Mouse (Mus musculus) megakaryocyte progenitor cell, adult 5-6 weeks (primary cell): ENCODE data around the gene Actbl2. TPM values are rescaled to one million over a fixed set of nuclear protein-coding genes. Genes with fewer than 3 reads are reported as not detected.

ENCODE experiments used
- ATAC-seq: replicated peaks from 2 replicates; pipeline ENCODE4 v1.8.0; 2016; ENCODE audit warnings: mild to moderate bottlenecking, moderate TSS enrichment, inconsistent platforms; ENCODE audit not compliant: poor library complexity
- total RNA-seq, 2 experiments: library from RNA; stranded (forward) in 1 of 2; stranded (reverse) in 1 of 2; fragments of 157-497, 149-512 nt in 1 of 2; fragments of 200-1000 nt in 1 of 2; gene quantifications; 2 replicates each; pipeline versions ENCODE4 v1.2.3 to v1.2.4; 2015 to 2017

The Actbl2 gene
- total RNA-seq (2015) (not detected in 2 replicates), total RNA-seq (2017) (not detected in 2 replicates)

- no peak for ATAC-seq
Measured at GRCm38 (mm10) chr13:111254713-111255112, at the start of gene Actbl2. Actbl2 (plus strand) TSS chr13:111255013.

- no peak for ATAC-seq
Measured at GRCm38 (mm10) chr13:111210649-111211378, 44.0 kb upstream of the Actbl2 start.

- no peak for ATAC-seq
Measured at GRCm38 (mm10) chr13:111228768-111229167, 26.0 kb upstream of the Actbl2 start.

- no peak for ATAC-seq
Measured at GRCm38 (mm10) chr13:111229541-111229940, 25.3 kb upstream of the Actbl2 start.

- ATAC-seq = no peak
Measured at GRCm38 (mm10) chr13:111232416-111232815, 22.4 kb upstream of the Actbl2 start.

GRCm38 (mm10) chr13:111233356-111233755, 21.5 kb upstream of the Actbl2 start:
- ATAC-seq = no peak

- ATAC-seq = no peak
Measured at GRCm38 (mm10) chr13:111234573-111234972, 20.2 kb upstream of the Actbl2 start.

- ATAC-seq = no peak
Measured at GRCm38 (mm10) chr13:111235719-111236166, 19.1 kb upstream of the Actbl2 start.

GRCm38 (mm10) chr13:111236461-111236864, 18.4 kb upstream of the Actbl2 start:
- ATAC-seq = no peak

GRCm38 (mm10) chr13:111237296-111237695, 17.5 kb upstream of the Actbl2 start:
- no peak for ATAC-seq

GRCm38 (mm10) chr13:111237865-111238465, 16.8 kb upstream of the Actbl2 start:
- peak; percentile 88 for ATAC-seq

- ATAC-seq = no peak
Measured at GRCm38 (mm10) chr13:111251106-111251505, 3.7 kb upstream of the Actbl2 start.

- ATAC-seq = no peak
Measured at GRCm38 (mm10) chr13:111251795-111252194, 3.0 kb upstream of the Actbl2 start.

GRCm38 (mm10) chr13:111258016-111258415, 3.2 kb downstream of the Actbl2 start:
- ATAC-seq = no peak

- ATAC-seq = no peak
Measured at GRCm38 (mm10) chr13:111258424-111259092, 3.7 kb downstream of the Actbl2 start.

- no peak for ATAC-seq
Measured at GRCm38 (mm10) chr13:111259093-111259491, 4.3 kb downstream of the Actbl2 start.

GRCm38 (mm10) chr13:111259711-111260110, 4.9 kb downstream of the Actbl2 start:
- no peak for ATAC-seq

- 0 out of 2 replicates have a peak, but pooled peaks have one; percentile 31 for ATAC-seq
Measured at GRCm38 (mm10) chr13:111263186-111263585, 8.4 kb downstream of the Actbl2 start.

- ATAC-seq = no peak
Measured at GRCm38 (mm10) chr13:111263758-111264157, 8.9 kb downstream of the Actbl2 start.

GRCm38 (mm10) chr13:111265231-111266000, 10.6 kb downstream of the Actbl2 start:
- peak; percentile 29; the same call in 1 of the 2 replicates for ATAC-seq

GRCm38 (mm10) chr13:111266855-111267254, 12.0 kb downstream of the Actbl2 start:
- no peak for ATAC-seq
